Mouse (Mus musculus) kidney, adult 2 months (tissue): ENCODE measurements around the gene Aoah.

Experiments used
- CTCF ChIP-seq: fragments of 200-500 bp; conservative IDR thresholded peaks from 2 replicates; pipeline ENCODE4 v1.5.1; 2011; ENCODE audit warnings: low read depth, mild to moderate bottlenecking, control low read depth, low read length, moderate library complexity, mixed read lengths; ENCODE audit not compliant: insufficient read depth, insufficient read length
- POLR2A ChIP-seq: fragments of 200-500 bp; IDR thresholded peaks from one replicate; pipeline ENCODE4 v1.6.1; 2011; ENCODE audit warnings: low read depth, low read length, control low read depth

DNA sequence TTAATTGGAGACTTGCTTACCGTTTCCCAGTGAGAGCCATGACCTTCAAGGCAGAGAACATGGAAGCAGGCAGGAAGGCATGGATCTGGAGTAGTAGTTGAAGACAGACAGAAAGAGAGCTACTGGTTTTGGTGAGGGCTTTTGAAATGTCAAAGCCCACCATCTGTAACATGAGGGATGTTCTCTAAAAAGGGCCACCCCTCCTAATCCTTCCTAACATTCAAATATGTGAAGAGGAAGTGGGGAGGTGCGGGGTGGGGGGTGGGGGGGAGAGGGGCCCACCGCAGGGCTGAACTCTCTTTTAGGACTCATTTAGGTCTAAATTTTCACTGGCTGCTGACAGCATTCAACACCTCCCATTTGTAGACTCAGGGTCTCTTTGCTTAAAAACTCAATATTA, 5.9 kb downstream of the Aoah start:
- TF ChIP-seq POLR2A (no peak), CTCF (no peak)
